Mouse (Mus musculus): Measurements from ENCODE around the gene Trp73.

Gene Trp73

GRCm38 (mm10) chr4:154141009-154141867 lies 1.2 kb upstream of the Trp73 start:
- DNase-seq = peak; percentile 58

- DNase-seq = peak; percentile 63
Observed at GRCm38 (mm10) chr4:154140213-154141008, 403 bp upstream of the Trp73 start.

GRCm38 (mm10) chr4:154139671-154140181 lies 282 bp downstream of the Trp73 start:
- DNase-seq = peak; percentile 58

- no peak for DNase-seq
Observed at GRCm38 (mm10) chr4:154137139-154137538, 2.9 kb downstream of the Trp73 start.

- DNase-seq = no peak
Observed at GRCm38 (mm10) chr4:154134803-154135202, 5.2 kb downstream of the Trp73 start.

GRCm38 (mm10) chr4:154131894-154132293 lies 8.1 kb downstream of the Trp73 start:
- no peak for DNase-seq

GRCm38 (mm10) chr4:154129950-154130349 lies 10.1 kb downstream of the Trp73 start:
- no peak for DNase-seq

- no peak for DNase-seq
Observed at GRCm38 (mm10) chr4:154127273-154127672, 12.7 kb downstream of the Trp73 start.

- no peak for DNase-seq
Observed at GRCm38 (mm10) chr4:154125202-154125601, 14.8 kb downstream of the Trp73 start.

- DNase-seq = no peak
Observed at GRCm38 (mm10) chr4:154123553-154123952, 16.5 kb downstream of the Trp73 start.

- DNase-seq = no peak
Observed at GRCm38 (mm10) chr4:154122374-154122773, 17.6 kb downstream of the Trp73 start.

GRCm38 (mm10) chr4:154121800-154122199 lies 18.2 kb downstream of the Trp73 start:
- DNase-seq = no peak

GRCm38 (mm10) chr4:154119208-154119607 lies 20.8 kb downstream of the Trp73 start:
- DNase-seq = peak; percentile 62

- peak; percentile 84 for DNase-seq
Observed at GRCm38 (mm10) chr4:154118782-154119181, 21.2 kb downstream of the Trp73 start.

- DNase-seq = no peak
Observed at GRCm38 (mm10) chr4:154116421-154116820, 23.6 kb downstream of the Trp73 start.

- no peak for DNase-seq
Observed at GRCm38 (mm10) chr4:154109850-154110243, 30.2 kb downstream of the Trp73 start.

GRCm38 (mm10) chr4:154109216-154109849 lies 30.7 kb downstream of the Trp73 start:
- DNase-seq = peak; percentile 87

- DNase-seq = no peak
Observed at GRCm38 (mm10) chr4:154106497-154107061, 33.4 kb downstream of the Trp73 start.

GRCm38 (mm10) chr4:154105381-154106001 lies 34.5 kb downstream of the Trp73 start:
- peak; percentile 64 for DNase-seq

- no peak for DNase-seq
Observed at GRCm38 (mm10) chr4:154103912-154104311, 36.1 kb downstream of the Trp73 start.

GRCm38 (mm10) chr4:154103386-154103785 lies 36.6 kb downstream of the Trp73 start:
- DNase-seq = no peak

GRCm38 (mm10) chr4:154099361-154099760 lies 40.6 kb downstream of the Trp73 start:
- DNase-seq = no peak
